Mouse (Mus musculus): ENCODE measurements at regions not wholly inside any gene's neighbourhood (a gene's known extent, or its start where the extent isn't known, plus 50 kb on each side); places are given as distances from the start of the nearest gene placed in this dataset.
A peak's percentile ranks its signal among the peaks of the same experiment; 100 is the strongest.

DNA sequence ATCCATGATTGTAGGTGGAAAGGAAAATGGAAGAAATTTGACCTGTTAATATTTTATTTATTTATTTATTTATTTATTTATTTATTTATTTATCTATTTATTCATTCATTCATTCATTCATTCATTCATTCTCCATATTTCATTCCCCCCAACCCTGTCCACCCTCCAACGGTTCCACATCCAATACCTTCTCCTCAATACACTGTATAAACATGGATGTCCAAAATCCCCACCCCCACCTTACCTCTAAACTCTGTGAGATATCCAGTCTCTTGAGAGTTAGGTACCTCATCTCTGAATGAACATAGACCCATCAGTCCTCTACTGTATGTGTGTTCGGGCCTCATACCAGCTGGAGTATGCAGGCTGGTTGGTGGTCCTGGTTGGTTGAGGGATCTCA lies 212.2 kb downstream of the Cdh7 start:
- DNase-seq: no peak

DNA sequence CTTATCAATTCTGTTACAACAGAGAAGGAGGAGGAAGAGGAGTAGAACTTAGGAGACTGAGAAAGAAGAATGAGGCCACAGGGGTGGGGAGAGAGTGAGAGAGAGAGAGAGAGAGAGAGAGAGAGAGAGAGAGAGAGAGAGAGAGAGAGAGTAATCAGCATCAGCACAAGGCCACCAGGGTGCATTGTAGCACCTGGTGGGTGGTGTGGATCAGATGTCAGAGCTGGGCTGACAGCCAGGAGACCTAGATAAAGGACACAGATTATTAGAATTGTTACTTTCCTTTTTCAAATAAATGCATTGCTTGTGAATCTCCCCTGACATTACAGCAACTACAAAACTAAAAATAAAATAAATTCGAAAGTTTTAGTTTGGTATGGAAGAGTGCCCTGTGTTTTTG lies 233.7 kb downstream of the Cdh7 start:
- peak; percentile 9 to 19 for DNase-seq

GRCm38 (mm10) chr1:110246218-110246617 lies 264.0 kb downstream of the Cdh7 start:
- DNase-seq: no peak
